Mouse (Mus musculus) thymus, adult 2 months (tissue): ENCODE results near the gene Prkg2. TPM values are rescaled to one million over a fixed set of nuclear protein-coding genes. Genes with fewer than 3 reads are reported as not detected.

ENCODE experiments used
- DNase-seq: peaks from one replicate; pipeline ENCODE4 v3.0.0; 2021
- H3K27ac ChIP-seq: fragments of 200-500 bp; 2 replicates; pipeline ENCODE4 v1.5.1; 2012; ENCODE audit warnings: low read length, control low read depth; ENCODE audit not compliant: control insufficient read depth, insufficient read depth
- H3K27me3 ChIP-seq: fragments of 200-500 bp; 2 replicates; pipeline ENCODE4 v1.6.1; 2012; ENCODE audit warnings: mild to moderate bottlenecking, low read length, moderate library complexity, mixed read lengths; ENCODE audit not compliant: control insufficient read depth, insufficient read depth
- H3K36me3 ChIP-seq: fragments of 200-500 bp; 2 replicates; pipeline ENCODE4 v1.6.1; 2012; ENCODE audit warnings: mild to moderate bottlenecking, low read length, moderate library complexity; ENCODE audit not compliant: control insufficient read depth, insufficient read depth
- H3K4me1 ChIP-seq: fragments of 200-500 bp; replicated peaks from 2 replicates; pipeline ENCODE4 v1.6.1; 2012; ENCODE audit warnings: low read length; ENCODE audit not compliant: control insufficient read depth, insufficient read depth
- H3K4me3 ChIP-seq: fragments of 200-500 bp; 2 replicates; pipeline ENCODE4 v1.5.1; 2012; ENCODE audit warnings: mild to moderate bottlenecking, low read length, control low read depth, moderate library complexity; ENCODE audit not compliant: control insufficient read depth, insufficient read depth
- CTCF ChIP-seq: fragments of 200-500 bp; IDR thresholded peaks from 2 replicates; pipeline ENCODE4 v1.5.1; 2012; ENCODE audit warnings: mild to moderate bottlenecking, control low read depth, low read length, moderate library complexity, borderline replicate concordance; ENCODE audit not compliant: control insufficient read depth, poor library complexity, insufficient read depth; ENCODE audit errors: extremely low read depth
- POLR2A ChIP-seq: fragments of 200-500 bp; IDR thresholded peaks from 2 replicates; pipeline ENCODE4 v1.6.1; 2012; ENCODE audit warnings: mild to moderate bottlenecking, low read length, control low read depth, moderate library complexity; ENCODE audit not compliant: control insufficient read depth, poor library complexity, insufficient read depth; ENCODE audit errors: extremely low read depth
- WGBS: fragments of 180-500 bp; shearing (Covaris S2); methylation state at CpG from one replicate; pipeline ENCODE4 v1.1.7; 2018; 5-methylcytosine and 5-hydroxymethylcytosine counted together
- polyA plus RNA-seq: library from polyadenylated mRNA; depleted of rRNA; stranded (reverse); fragments of >200 nt; gene quantifications from 2 replicates; pipeline ENCODE4 v1.2.3, GENCODE M21; 2012

Gene Prkg2
- polyA plus RNA-seq, 1 experiment = 0.15 TPM

GRCm38 (mm10) chr5:98953386-98953785 lies 83.8 kb downstream of the Prkg2 start:
- TF ChIP-seq CTCF (no peak), POLR2A (no peak)
- WGBS = 54% methylated on average over 1 of the region's 1 CpGs
- no peak overlapping the region for H3K27ac ChIP-seq
- no peak overlapping the region for H3K4me3 ChIP-seq
- DNase-seq = no peak
- no peaks in the 10 kb centered on the region for H3K36me3 ChIP-seq
- H3K27me3 ChIP-seq = no peaks in the 10 kb centered on the region
- H3K4me1 ChIP-seq = no peaks in the 10 kb centered on the region

- Histone ChIP-seq H3K36me3 (no peaks in the 10 kb centered on the region), H3K27me3 (no peaks in the 10 kb centered on the region), H3K4me1 (no peaks in the 10 kb centered on the region), H3K27ac (no peak overlapping the region), H3K4me3 (no peak overlapping the region)
- TF ChIP-seq POLR2A = no peak
- TF ChIP-seq CTCF = no peak
- 94% methylated on average over 4 of the region's 4 CpGs for WGBS
- no peak for DNase-seq
Measured at GRCm38 (mm10) chr5:98951566-98951965, 85.6 kb downstream of the Prkg2 start.

GRCm38 (mm10) chr5:98950495-98951092 lies 86.6 kb downstream of the Prkg2 start:
- no peak for DNase-seq
- 91% methylated on average over 4 of the region's 4 CpGs for WGBS
- Histone ChIP-seq H3K27me3 (no peaks in the 10 kb centered on the region), H3K27ac (no peak overlapping the region), H3K4me1 (no peaks in the 10 kb centered on the region), H3K36me3 (no peaks in the 10 kb centered on the region), H3K4me3 (no peak overlapping the region)
- TF ChIP-seq POLR2A (no peak), CTCF (no peak)

GRCm38 (mm10) chr5:98949784-98950183 lies 87.4 kb downstream of the Prkg2 start:
- H3K36me3 ChIP-seq = no peaks in the 10 kb centered on the region
- no peak overlapping the region for H3K4me3 ChIP-seq
- no peak for DNase-seq
- WGBS = 89% methylated on average over 10 of the region's 10 CpGs
- H3K4me1 ChIP-seq = no peaks in the 10 kb centered on the region
- no peaks in the 10 kb centered on the region for H3K27me3 ChIP-seq
- H3K27ac ChIP-seq = no peak overlapping the region
- TF ChIP-seq POLR2A (no peak), CTCF (no peak)

DNA sequence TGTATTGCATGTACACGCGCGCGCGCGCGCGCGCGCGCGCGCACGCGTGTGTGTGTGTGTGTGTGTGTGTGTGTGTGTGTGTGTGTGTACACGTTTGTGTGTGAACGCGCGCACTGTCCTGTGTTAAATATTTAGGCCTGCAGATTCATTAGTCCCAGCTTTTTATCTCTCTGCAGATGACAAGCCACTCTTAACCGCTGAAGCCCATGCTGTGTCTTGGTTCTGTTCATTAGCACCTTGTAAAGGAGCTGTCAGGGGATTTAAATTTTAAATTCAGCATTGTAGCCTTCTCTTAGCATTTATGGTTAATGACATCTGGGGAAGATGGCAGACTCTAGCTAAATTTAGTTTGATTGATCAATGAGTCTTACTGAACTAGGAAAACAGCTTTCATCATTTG lies 90.5 kb downstream of the Prkg2 start:
- Histone ChIP-seq H3K4me1 (no peaks in the 10 kb centered on the region), H3K4me3 (no peak overlapping the region), H3K36me3 (no peaks in the 10 kb centered on the region), H3K27ac (no peak overlapping the region), H3K27me3 (no peaks in the 10 kb centered on the region)
- 97% methylated on average over 20 of the region's 20 CpGs for WGBS
- no peak for TF ChIP-seq CTCF
- no peak for TF ChIP-seq POLR2A
- DNase-seq = no peak

GRCm38 (mm10) chr5:98946117-98946620 lies 91.0 kb downstream of the Prkg2 start:
- H3K4me3 ChIP-seq = no peak overlapping the region
- H3K27ac ChIP-seq = no peak overlapping the region
- no peaks in the 10 kb centered on the region for H3K4me1 ChIP-seq
- 74% methylated on average over 4 of the region's 4 CpGs for WGBS
- no peak for TF ChIP-seq CTCF
- no peak for DNase-seq
- no peaks in the 10 kb centered on the region for H3K36me3 ChIP-seq
- no peaks in the 10 kb centered on the region for H3K27me3 ChIP-seq

- Histone ChIP-seq H3K27ac (no peak overlapping the region), H3K4me3 (no peak overlapping the region), H3K36me3 (no peaks in the 10 kb centered on the region), H3K4me1 (no peaks in the 10 kb centered on the region), H3K27me3 (no peaks in the 10 kb centered on the region)
- 53% methylated on average over 6 of the region's 6 CpGs for WGBS
- DNase-seq = no peak
- TF ChIP-seq CTCF (no peak), POLR2A (no peak)
Measured at GRCm38 (mm10) chr5:98943776-98944175, 93.4 kb downstream of the Prkg2 start.
